Mouse (Mus musculus) heart, embryonic 14.5 days (tissue): ENCODE data around the gene Hbb-y. TPM values are rescaled to one million over a fixed set of nuclear protein-coding genes. Genes with fewer than 3 reads are reported as not detected.

Experiments
- ATAC-seq: fragments of 200-750 bp; cut with Nextera tagmentation; 2 replicates; pipeline ENCODE4 v1.8.0; 2017; ENCODE audit warnings: low read depth, moderate TSS enrichment; ENCODE audit not compliant: insufficient number of reproducible peaks, insufficient read depth, low FRiP score
- H3K27ac ChIP-seq, 2 experiments: fragments of 200-500 bp in 1 of 2; fragments of 300-500 bp in 1 of 2; sonication (generic) in 1 of 2; replicated peaks in 1 of 2; 2 replicates each; pipeline ENCODE4 v1.5.1; 2012 to 2014; ENCODE audit warnings: low read depth in 2 of 2, low read length in 2 of 2, control low read depth in 1 of 2, mild to moderate bottlenecking in 1 of 2, mixed read lengths in 1 of 2; ENCODE audit not compliant: control insufficient read depth in 1 of 2, insufficient read depth in 1 of 2
- H3K27me3 ChIP-seq: fragments of 300-500 bp; sonication (generic); 2 replicates; pipeline ENCODE4 v1.6.1; 2014; ENCODE audit warnings: mild to moderate bottlenecking, low read length, control low read depth; ENCODE audit not compliant: control insufficient read depth, insufficient read depth
- H3K36me3 ChIP-seq: fragments of 300-500 bp; sonication (generic); 2 replicates; pipeline ENCODE4 v1.6.1; 2014; ENCODE audit warnings: mild to moderate bottlenecking, control low read depth, low read length, mixed read lengths; ENCODE audit not compliant: control insufficient read depth, insufficient read depth
- H3K4me1 ChIP-seq, 2 experiments: fragments of 200-500 bp in 1 of 2; fragments of 300-500 bp in 1 of 2; sonication (generic) in 1 of 2; 2 replicates each; pipeline ENCODE4 v1.6.1; 2012 to 2014; ENCODE audit warnings: low read length in 2 of 2, control low read depth in 1 of 2, mixed read lengths in 1 of 2; ENCODE audit not compliant: control insufficient read depth in 2 of 2, insufficient read depth in 2 of 2
- H3K4me2 ChIP-seq: fragments of 300-500 bp; sonication (generic); 2 replicates; pipeline ENCODE4 v1.6.1; 2014; ENCODE audit warnings: mild to moderate bottlenecking, low read length
- H3K4me3 ChIP-seq, 2 experiments: fragments of 200-500 bp in 1 of 2; fragments of 300-500 bp in 1 of 2; sonication (generic) in 1 of 2; 2 replicates each; pipeline ENCODE4 v1.5.1; 2012 to 2014; ENCODE audit warnings: low read length in 2 of 2, mild to moderate bottlenecking in 2 of 2, control low read depth in 1 of 2, low read depth in 1 of 2, moderate library complexity in 1 of 2; ENCODE audit not compliant: control insufficient read depth in 1 of 2, insufficient read depth in 1 of 2
- H3K9ac ChIP-seq: fragments of 300-500 bp; sonication (generic); 2 replicates; pipeline ENCODE4 v1.6.1; 2014; ENCODE audit warnings: mild to moderate bottlenecking, low read length
- H3K9me3 ChIP-seq: fragments of 300-500 bp; sonication (generic); 2 replicates; pipeline ENCODE4 v1.6.1; 2016; ENCODE audit warnings: low read length, control low read depth; ENCODE audit not compliant: control insufficient read depth
- WGBS: fragments of 180-500 bp; shearing (Covaris S2); extraction: QIAGEN DNeasy Blood & Tissue Kit; methylation state at CpG from one replicate; pipeline ENCODE4 v1.1.7; 2014; 5-methylcytosine and 5-hydroxymethylcytosine counted together
- polyA plus RNA-seq: library from polyadenylated mRNA; unstranded; fragments of >200 nt; fragmentation: Nextera tagmentation; extraction: Ambion mirVana; gene quantifications from 2 replicates; pipeline ENCODE4 v1.2.1, GENCODE M21; 2014

Gene Hbb-y
- polyA plus RNA-seq: 2,227 and 2,640 TPM in 2 replicates

GRCm38 (mm10) chr7:103853090-103853489, at the start of gene Hbb-y:
Hbb-y (minus strand) TSS chr7:103853216.
- no peak for ATAC-seq
- Histone ChIP-seq H3K4me1 (no peaks in the 10 kb centered on the region), H3K4me3 (no peak within 1 kb of the TSS), H3K36me3 (no peaks in the 10 kb centered on the region), H3K27me3 (no peaks in the 10 kb centered on the region), H3K9me3 (no peaks in the 10 kb centered on the region), H3K27ac (no peak within 1 kb of the TSS), H3K4me2 (no peak within 1 kb of the TSS), H3K9ac (no peak within 1 kb of the TSS)
- WGBS: 46% methylated on average over 2 of the region's 2 CpGs

DNA sequence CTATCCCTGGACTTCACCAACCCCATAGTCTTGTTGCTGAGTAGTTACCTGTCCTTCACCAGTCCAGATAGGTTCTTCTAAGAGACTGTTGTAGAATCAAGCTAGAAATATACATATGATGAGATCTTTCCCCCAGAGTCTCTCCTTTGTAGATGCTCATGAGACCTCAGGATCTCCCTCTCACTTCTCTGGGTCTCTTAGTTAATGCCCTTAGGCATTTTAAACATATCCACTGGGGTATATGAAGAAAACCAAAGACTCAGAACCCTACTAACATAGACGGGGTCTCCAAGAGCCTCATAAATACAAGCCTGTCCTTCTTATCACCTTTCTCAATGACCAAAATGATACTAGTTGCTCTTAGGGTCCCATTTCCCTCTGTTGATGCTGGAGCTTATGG, 41.4 kb upstream of the Hbb-y start, which contains the start of gene Olfr64:
Gene Olfr64 (minus strand): TSS at position 101 of the 400 bp plus-strand sequence.
- Histone ChIP-seq H3K9ac (no peak within 1 kb of the TSS), H3K9me3 (no peaks in the 10 kb centered on the region), H3K4me3 (no peak within 1 kb of the TSS), H3K27me3 (no peaks in the 10 kb centered on the region), H3K4me1 (no peaks in the 10 kb centered on the region), H3K4me2 (no peak within 1 kb of the TSS), H3K36me3 (no peaks in the 10 kb centered on the region), H3K27ac (no peak within 1 kb of the TSS)
- no peak for ATAC-seq
- WGBS: 54% methylated on average over 1 of the region's 1 CpGs

- H3K36me3 ChIP-seq: no peaks in the 10 kb centered on the region
- 0 out of 2 replicates have a peak, but pooled peaks cover 4% of the 10 kb centered on the region for H3K9me3 ChIP-seq
- H3K9ac ChIP-seq: no peak within 1 kb of the TSS
- H3K27me3 ChIP-seq: no peaks in the 10 kb centered on the region
- no peaks in the 10 kb centered on the region for H3K4me1 ChIP-seq
- H3K4me2 ChIP-seq: no peak within 1 kb of the TSS
- no peak within 1 kb of the TSS for H3K27ac ChIP-seq
- no peak for ATAC-seq
- no peak within 1 kb of the TSS for H3K4me3 ChIP-seq
Observed at GRCm38 (mm10) chr7:103886152-103886551, 33.1 kb upstream of the Hbb-y start, which contains the start of gene Olfr66. Olfr66 (minus strand) TSS chr7:103886252.

- no peak for ATAC-seq
- no peaks in the 10 kb centered on the region for H3K27me3 ChIP-seq
- no peak overlapping the region for H3K4me3 ChIP-seq
- H3K4me1 ChIP-seq: no peaks in the 10 kb centered on the region
- no peak overlapping the region for H3K4me2 ChIP-seq
- no peak overlapping the region for H3K9ac ChIP-seq
- H3K27ac ChIP-seq: no peak overlapping the region
- H3K9me3 ChIP-seq: no peaks in the 10 kb centered on the region
- no peaks in the 10 kb centered on the region for H3K36me3 ChIP-seq
- 53% methylated on average over 2 of the region's 2 CpGs for WGBS
Observed at GRCm38 (mm10) chr7:103877093-103877492, 24.1 kb upstream of the Hbb-y start.

DNA sequence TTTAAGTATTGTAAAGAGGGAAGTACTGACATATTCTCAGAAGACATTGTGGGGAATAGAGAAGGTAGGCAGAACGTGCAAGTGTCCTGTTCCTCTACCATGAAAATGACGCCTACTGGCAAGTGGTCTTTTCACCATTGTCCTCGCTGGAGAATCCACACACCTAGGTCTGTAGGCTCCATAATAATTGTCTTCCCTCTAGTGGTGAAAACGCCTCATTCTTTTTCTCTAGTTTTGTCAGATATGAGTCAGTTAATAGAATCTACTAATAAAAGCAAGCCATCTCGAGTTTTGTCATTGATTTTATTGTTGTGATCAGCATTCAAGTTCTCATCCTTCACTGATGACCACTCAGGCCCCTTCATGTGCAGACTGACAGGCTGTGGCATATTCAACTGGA, 21.4 kb upstream of the Hbb-y start:
- H3K9me3 ChIP-seq: no peaks in the 10 kb centered on the region
- no peaks in the 10 kb centered on the region for H3K4me1 ChIP-seq
- no peak overlapping the region for H3K4me2 ChIP-seq
- no peaks in the 10 kb centered on the region for H3K27me3 ChIP-seq
- H3K27ac ChIP-seq: no peak overlapping the region
- no peak overlapping the region for H3K4me3 ChIP-seq
- 42% methylated on average over 5 of the region's 5 CpGs for WGBS
- H3K36me3 ChIP-seq: no peaks in the 10 kb centered on the region
- no peak for ATAC-seq
- no peak overlapping the region for H3K9ac ChIP-seq

DNA sequence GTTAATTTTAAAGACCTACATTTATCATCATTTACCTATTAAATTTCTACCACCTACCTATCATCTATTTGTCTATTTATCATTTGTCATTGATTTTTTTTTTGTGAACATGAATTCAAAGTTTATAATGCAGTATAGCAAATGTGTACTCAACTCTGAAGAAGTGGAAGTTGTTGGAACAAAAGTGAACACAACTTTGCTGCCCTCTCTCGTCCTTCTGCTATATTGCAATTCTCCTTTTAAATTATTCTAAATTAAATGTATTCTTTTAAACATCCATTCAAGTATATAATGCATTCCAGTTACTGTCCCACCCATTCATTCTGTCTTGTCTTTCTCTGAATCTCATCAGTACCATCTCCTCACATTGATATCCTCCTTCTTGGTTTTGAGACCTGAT, 20.0 kb upstream of the Hbb-y start:
- H3K4me1 ChIP-seq: no peaks in the 10 kb centered on the region
- H3K9ac ChIP-seq: no peak overlapping the region
- H3K9me3 ChIP-seq: no peaks in the 10 kb centered on the region
- no peak overlapping the region for H3K4me3 ChIP-seq
- no peak overlapping the region for H3K4me2 ChIP-seq
- no peak for ATAC-seq
- no peaks in the 10 kb centered on the region for H3K36me3 ChIP-seq
- 6% methylated on average over 1 of the region's 1 CpGs for WGBS
- H3K27ac ChIP-seq: no peak overlapping the region
- no peaks in the 10 kb centered on the region for H3K27me3 ChIP-seq

DNA sequence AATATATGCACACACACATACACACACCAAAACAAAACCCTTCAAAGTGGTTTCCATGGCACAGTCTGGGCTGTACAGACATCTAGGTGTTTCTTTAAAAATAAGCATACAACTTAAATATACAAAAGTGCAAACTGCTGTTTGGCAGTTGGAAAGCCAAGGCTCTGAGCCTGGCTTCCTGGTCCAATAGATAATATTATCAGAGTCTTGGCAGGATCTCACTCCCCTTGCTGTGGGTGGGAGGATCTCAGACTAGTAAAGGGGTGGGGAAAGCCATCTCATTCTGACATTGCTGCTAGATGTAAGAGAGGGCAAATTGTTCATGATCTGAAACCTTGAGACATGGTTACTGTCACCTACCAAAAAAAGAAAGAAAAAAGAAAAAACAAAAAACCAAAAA, 17.7 kb upstream of the Hbb-y start:
- Histone ChIP-seq H3K9ac (no peak overlapping the region), H3K4me2 (no peak overlapping the region), H3K4me3 (no peak overlapping the region), H3K27ac (no peak overlapping the region; a peak in 1 of 4 replicates), H3K36me3 (no peaks in the 10 kb centered on the region), H3K27me3 (no peaks in the 10 kb centered on the region), H3K9me3 (no peaks in the 10 kb centered on the region), H3K4me1 (no peaks in the 10 kb centered on the region)
- ATAC-seq: no peak

GRCm38 (mm10) chr7:103865716-103866115, 12.7 kb upstream of the Hbb-y start:
- no peak overlapping the region for H3K4me2 ChIP-seq
- H3K36me3 ChIP-seq: no peaks in the 10 kb centered on the region
- no peak overlapping the region for H3K27ac ChIP-seq
- ATAC-seq: no peak
- H3K4me3 ChIP-seq: no peak overlapping the region
- no peak overlapping the region for H3K9ac ChIP-seq
- H3K9me3 ChIP-seq: no peaks in the 10 kb centered on the region
- H3K4me1 ChIP-seq: no peaks in the 10 kb centered on the region
- no peaks in the 10 kb centered on the region for H3K27me3 ChIP-seq
